Mouse (Mus musculus): ENCODE measurements around the gene Cryba4.

DNA sequence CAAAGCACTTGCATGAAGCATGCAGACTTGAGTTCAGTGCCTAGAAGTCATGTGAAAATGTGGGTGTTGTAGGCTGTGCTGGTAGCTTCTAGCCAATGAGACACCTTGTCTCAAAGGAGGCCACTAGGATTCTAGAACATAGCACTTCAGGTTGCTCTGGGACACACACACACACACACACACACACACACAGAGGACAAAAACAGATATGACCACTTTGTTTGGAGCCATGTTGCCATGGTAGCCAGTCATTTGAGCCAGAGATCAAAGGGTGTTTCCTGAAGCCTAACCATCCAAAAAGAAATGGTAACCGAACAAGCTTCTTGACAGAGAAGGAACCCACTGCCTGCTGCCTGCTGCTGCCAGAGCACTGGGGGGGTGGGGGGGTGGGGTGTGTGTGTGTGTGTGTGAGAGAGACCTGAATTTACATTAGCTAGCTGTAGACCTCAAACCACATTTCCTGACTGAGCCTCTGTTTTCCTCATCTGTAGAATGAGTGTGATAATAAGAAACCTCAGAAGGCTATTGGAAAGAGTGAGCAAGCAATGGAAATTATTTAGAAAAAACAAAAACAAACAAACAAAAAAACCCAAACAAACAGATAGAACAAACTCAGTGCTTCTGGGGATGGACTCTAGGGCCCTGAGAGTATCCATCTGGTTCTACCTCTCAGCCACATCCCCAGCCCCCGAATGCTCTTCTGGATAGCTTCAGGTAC is 21.6 kb upstream of the Cryba4 start:
- TF ChIP-seq CTCF (IDR thresholded peaks at IDR 0.05; ENCODE audit: control insufficient read depth, insufficient read depth, insufficient replicate concordance, low read depth, low read length) (no peak), POLR2A (IDR thresholded peaks at IDR 0.05; ENCODE audit: control insufficient read depth, low read depth, low read length) (no peak)
